Mouse (Mus musculus) spleen, adult 2 months (tissue): ENCODE data around the gene Saa2.
"Not testable (repeated sequence)": the region's sequence is repeated elsewhere in the genome, so short reads cannot be mapped to it uniquely, and the experiment has no call there.

ENCODE experiments used
- CTCF ChIP-seq: fragments of 200-500 bp; IDR thresholded peaks from 2 replicates; pipeline ENCODE4 v1.5.1; 2011; ENCODE audit warnings: mild to moderate bottlenecking, inconsistent platforms; ENCODE audit not compliant: insufficient read depth, insufficient read length, insufficient replicate concordance; ENCODE audit errors: extremely low read depth
- POLR2A ChIP-seq: fragments of 200-500 bp; IDR thresholded peaks from 2 replicates; pipeline ENCODE4 v1.6.1; 2011; ENCODE audit warnings: low read depth, low read length, inconsistent platforms

- not testable (repeated sequence) for TF ChIP-seq POLR2A, CTCF
Observed at GRCm38 (mm10) chr7:46742880-46743279, 8.7 kb upstream of the Saa2 start, which contains the start of gene Saa1.
